Mouse (Mus musculus) gastrocnemius, postnatal 25 days (tissue): ENCODE measurements around the gene Procr. TPM values are rescaled to one million over a fixed set of nuclear protein-coding genes. Genes with fewer than 3 reads are reported as not detected.

Experiments
- DNase-seq: peaks from one replicate; pipeline ENCODE4 v3.0.0; 2022
- total RNA-seq, 2 experiments: library from RNA; stranded (reverse); gene quantifications; 1 replicate in 1 of 2; 2 replicates in 1 of 2; pipeline ENCODE4 v1.2.3; 2021

Gene Procr
- total RNA-seq, 2 experiments from 2014 or later, result 5.9 to 12.4 TPM

- peak; percentile 26 for DNase-seq
Measured at GRCm38 (mm10) chr2:155755746-155756145, 4.8 kb downstream of the Procr start.

- no peak for DNase-seq
Measured at GRCm38 (mm10) chr2:155756855-155757566, 6.1 kb downstream of the Procr start.

- DNase-seq, result peak; percentile 57
Measured at GRCm38 (mm10) chr2:155764679-155765418, 13.9 kb downstream of the Procr start.

GRCm38 (mm10) chr2:155773664-155774063 is 22.7 kb downstream of the Procr start:
- DNase-seq, result no peak

- DNase-seq, result no peak
Measured at GRCm38 (mm10) chr2:155774261-155774926, 23.5 kb downstream of the Procr start.

GRCm38 (mm10) chr2:155774927-155775684 is 24.2 kb downstream of the Procr start, which contains the start of gene Mmp24:
TSS of gene Mmp24 (plus strand) at chr2:155775342.
- DNase-seq, result no peak

GRCm38 (mm10) chr2:155775685-155776263 is 24.9 kb downstream of the Procr start:
- DNase-seq, result peak; percentile 40

GRCm38 (mm10) chr2:155776824-155777687 is 26.1 kb downstream of the Procr start:
- DNase-seq, result no peak

GRCm38 (mm10) chr2:155777688-155777985 is 26.7 kb downstream of the Procr start:
- no peak for DNase-seq

GRCm38 (mm10) chr2:155778004-155778403 is 27.1 kb downstream of the Procr start:
- no peak for DNase-seq

- DNase-seq, result no peak
Measured at GRCm38 (mm10) chr2:155779066-155779465, 28.1 kb downstream of the Procr start.

- no peak for DNase-seq
Measured at GRCm38 (mm10) chr2:155779506-155779905, 28.6 kb downstream of the Procr start.

GRCm38 (mm10) chr2:155784534-155784933 is 33.6 kb downstream of the Procr start:
- no peak for DNase-seq

- no peak for DNase-seq
Measured at GRCm38 (mm10) chr2:155786905-155787304, 36.0 kb downstream of the Procr start.

- DNase-seq, result no peak
Measured at GRCm38 (mm10) chr2:155787949-155788931, 37.3 kb downstream of the Procr start.

- DNase-seq, result no peak
Measured at GRCm38 (mm10) chr2:155792899-155793298, 42.0 kb downstream of the Procr start.

- DNase-seq, result no peak
Measured at GRCm38 (mm10) chr2:155794674-155795445, 43.9 kb downstream of the Procr start.

GRCm38 (mm10) chr2:155798613-155799012 is 47.7 kb downstream of the Procr start:
- no peak for DNase-seq

GRCm38 (mm10) chr2:155802761-155803160 is 51.8 kb downstream of the Procr start:
- DNase-seq, result no peak
